Mouse (Mus musculus) heart, embryonic 11.5 days (tissue): ENCODE data around the gene Mfsd13b. TPM values are rescaled to one million over a fixed set of nuclear protein-coding genes. Genes with fewer than 3 reads are reported as not detected.

Source experiments
- ATAC-seq: fragments of 200-750 bp; cut with Nextera tagmentation; replicated peaks from 2 replicates; pipeline ENCODE4 v1.8.0; 2017; ENCODE audit warnings: moderate library complexity; ENCODE audit not compliant: insufficient number of reproducible peaks, low FRiP score, low TSS enrichment
- H3K27ac ChIP-seq: fragments of 300-500 bp; sonication (generic); 2 replicates; pipeline ENCODE4 v1.5.1; 2014; ENCODE audit warnings: mild to moderate bottlenecking, low read depth, low read length
- H3K27me3 ChIP-seq: fragments of 300-500 bp; sonication (generic); 2 replicates; pipeline ENCODE4 v1.6.1; 2014; ENCODE audit warnings: mild to moderate bottlenecking, low read length, mixed read lengths; ENCODE audit not compliant: control insufficient read depth, insufficient read depth
- H3K36me3 ChIP-seq: fragments of 300-500 bp; sonication (generic); 2 replicates; pipeline ENCODE4 v1.6.1; 2014; ENCODE audit warnings: mild to moderate bottlenecking, low read length, moderate library complexity, mixed read lengths; ENCODE audit not compliant: control insufficient read depth, insufficient read depth
- H3K4me1 ChIP-seq: fragments of 300-500 bp; sonication (generic); 2 replicates; pipeline ENCODE4 v1.6.1; 2014; ENCODE audit warnings: low read length; ENCODE audit not compliant: control insufficient read depth, insufficient read depth
- H3K4me2 ChIP-seq: fragments of 300-500 bp; sonication (generic); 2 replicates; pipeline ENCODE4 v1.6.1; 2014; ENCODE audit warnings: mild to moderate bottlenecking, moderate library complexity
- H3K4me3 ChIP-seq: fragments of 300-500 bp; sonication (generic); 2 replicates; pipeline ENCODE4 v1.5.1; 2014; ENCODE audit warnings: low read depth, low read length
- H3K9ac ChIP-seq: fragments of 300-500 bp; sonication (generic); 2 replicates; pipeline ENCODE4 v1.6.1; 2014; ENCODE audit warnings: mild to moderate bottlenecking, low read depth, low read length, moderate library complexity
- H3K9me3 ChIP-seq: fragments of 300-500 bp; sonication (generic); replicated peaks from 2 replicates; pipeline ENCODE4 v1.6.1; 2016; ENCODE audit warnings: low read length; ENCODE audit not compliant: control insufficient read depth
- WGBS: fragments of 180-500 bp; shearing (Covaris S2); extraction: QIAGEN DNeasy Blood & Tissue Kit; methylation state at CpG from one replicate; pipeline ENCODE4 v1.1.7; 2014; ENCODE audit not compliant: insufficient replicate concordance; 5-methylcytosine and 5-hydroxymethylcytosine counted together
- polyA plus RNA-seq: library from polyadenylated mRNA; unstranded; fragments of >200 nt; fragmentation: Nextera tagmentation; extraction: Ambion mirVana; gene quantifications from 2 replicates; pipeline ENCODE4 v1.2.1, GENCODE M21; 2014

The Mfsd13b gene
- polyA plus RNA-seq, 1 experiment from 2014 or later, result 0.19 TPM

DNA sequence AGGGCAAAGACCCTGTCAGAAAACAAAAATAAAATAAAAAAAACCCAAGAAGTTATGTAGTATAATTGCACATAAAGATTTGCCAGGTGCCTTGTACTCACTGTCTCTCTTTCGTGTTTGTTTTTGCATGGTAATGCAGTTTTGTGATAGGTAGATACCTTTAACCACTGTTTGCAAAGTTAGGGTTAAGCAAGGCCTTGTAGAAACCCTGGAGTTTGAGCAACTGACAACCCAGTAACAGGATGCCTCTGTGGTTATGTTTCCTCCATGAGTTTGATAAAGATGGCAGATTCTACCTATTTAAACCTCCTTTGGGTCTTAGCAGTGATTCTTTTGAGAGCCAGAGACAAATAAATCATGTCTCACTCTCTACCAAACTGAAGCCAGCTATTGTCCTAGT, 61.2 kb downstream of the Mfsd13b start:
- Histone ChIP-seq H3K4me1 (peaks cover 8% of the 10 kb centered on the region; the same call in 1 of the 2 replicates), H3K4me3 (no peak overlapping the region), H3K9ac (no peak overlapping the region), H3K27ac (no peak overlapping the region), H3K36me3 (peaks cover 3% of the 10 kb centered on the region; the same call in 1 of the 2 replicates), H3K9me3 (no peaks in the 10 kb centered on the region; the same call in 1 of the 2 replicates), H3K27me3 (no peaks in the 10 kb centered on the region), H3K4me2 (no peak overlapping the region)
- ATAC-seq, result no peak
- 83% methylated on average over 1 of the region's 1 CpGs for WGBS

DNA sequence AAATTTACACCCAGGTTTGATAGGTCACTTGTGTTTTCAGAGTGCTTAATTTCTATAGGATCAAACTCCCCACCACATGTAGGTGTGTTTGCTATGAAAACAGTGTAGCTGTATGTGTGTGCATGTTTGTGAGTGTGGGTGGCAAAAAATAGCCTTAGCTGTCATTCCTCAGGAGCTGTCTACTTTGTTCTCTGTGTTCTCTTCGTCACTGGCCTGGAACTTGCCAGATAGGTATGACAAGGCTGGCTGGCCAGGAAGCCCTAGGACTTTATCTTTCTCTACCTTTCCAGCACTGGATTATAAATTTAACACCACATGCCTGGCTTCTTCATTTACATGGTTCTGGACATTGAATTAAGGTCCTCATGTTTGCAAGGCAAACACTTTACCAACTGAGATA, 61.9 kb downstream of the Mfsd13b start:
- Histone ChIP-seq H3K9me3 (no peaks in the 10 kb centered on the region; the same call in 1 of the 2 replicates), H3K4me1 (peaks cover 8% of the 10 kb centered on the region; the same call in 1 of the 2 replicates), H3K4me3 (no peak overlapping the region), H3K36me3 (peaks cover 3% of the 10 kb centered on the region; the same call in 1 of the 2 replicates), H3K4me2 (no peak overlapping the region), H3K9ac (no peak overlapping the region), H3K27ac (no peak overlapping the region), H3K27me3 (no peaks in the 10 kb centered on the region)
- ATAC-seq, result no peak
- 55% methylated on average over 1 of the region's 1 CpGs for WGBS

DNA sequence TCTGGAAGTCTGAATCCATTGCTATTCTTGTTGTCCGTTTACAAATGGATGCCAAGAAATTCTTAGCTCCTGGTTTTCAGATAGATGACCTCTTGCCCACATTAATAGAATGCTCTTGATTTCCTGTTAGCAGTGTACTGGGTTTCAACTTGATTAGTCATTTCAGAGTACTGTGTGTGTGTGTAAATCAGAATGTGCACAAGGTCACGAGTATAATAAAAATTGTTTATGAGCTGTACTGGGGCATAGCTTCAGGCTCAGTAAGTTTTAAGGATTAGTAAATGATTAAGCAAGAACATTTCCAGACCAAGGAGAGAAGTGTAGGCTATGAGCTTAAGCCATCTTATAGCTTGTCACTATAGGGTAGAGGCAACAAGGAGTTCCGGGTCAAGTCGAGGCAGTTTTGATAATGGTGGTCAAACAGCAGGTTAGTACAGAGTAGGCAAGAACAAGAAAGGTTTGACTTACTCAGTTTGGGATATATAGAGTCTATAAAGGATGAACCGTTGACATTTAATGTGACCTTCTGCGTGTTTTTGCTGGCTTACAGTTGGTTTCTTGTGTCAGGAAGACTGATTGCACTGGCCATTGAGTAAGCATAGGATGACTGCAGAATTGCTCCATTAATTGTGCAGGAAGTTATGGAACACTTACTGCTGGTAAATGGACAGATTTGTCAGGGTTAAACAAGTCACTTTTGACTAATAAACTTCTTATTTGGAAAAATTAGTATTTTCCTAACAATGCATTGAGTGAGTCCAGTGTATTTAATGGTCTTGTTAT, 63.6 kb downstream of the Mfsd13b start:
- H3K4me1 ChIP-seq, result peaks cover 8% of the 10 kb centered on the region; the same call in 1 of the 2 replicates
- peaks cover 3% of the 10 kb centered on the region; the same call in 1 of the 2 replicates for H3K36me3 ChIP-seq
- H3K27ac ChIP-seq, result no peak overlapping the region
- H3K4me3 ChIP-seq, result no peak overlapping the region
- no peaks in the 10 kb centered on the region for H3K27me3 ChIP-seq
- H3K4me2 ChIP-seq, result no peak overlapping the region
- H3K9me3 ChIP-seq, result no peaks in the 10 kb centered on the region; the same call in 1 of the 2 replicates
- 92% methylated on average over 6 of the region's 6 CpGs for WGBS
- ATAC-seq, result no peak
- no peak overlapping the region for H3K9ac ChIP-seq

DNA sequence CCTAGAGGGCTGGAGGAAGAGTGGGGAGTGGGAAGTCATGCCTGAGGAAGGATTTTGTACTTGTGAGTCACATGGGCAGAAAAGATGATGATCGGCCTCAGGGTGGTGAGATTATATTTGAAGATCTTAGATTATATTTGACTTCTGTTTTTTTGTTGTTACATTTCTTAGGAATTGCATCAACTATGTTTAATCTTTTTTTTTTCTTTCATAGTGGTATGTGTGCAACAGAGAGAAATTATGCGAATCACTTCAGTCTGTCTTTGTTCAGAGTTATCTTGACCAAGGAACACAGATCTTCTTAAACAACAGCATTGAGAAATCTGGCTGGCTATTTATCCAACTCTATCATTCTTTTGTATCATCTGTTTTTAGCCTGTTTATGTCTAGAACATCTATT, 65.3 kb downstream of the Mfsd13b start:
- Histone ChIP-seq H3K27me3 (no peaks in the 10 kb centered on the region), H3K4me2 (no peak overlapping the region), H3K9ac (no peak overlapping the region), H3K4me1 (peaks cover 8% of the 10 kb centered on the region; the same call in 1 of the 2 replicates), H3K36me3 (peaks cover 5% of the 10 kb centered on the region), H3K4me3 (no peak overlapping the region), H3K9me3 (no peaks in the 10 kb centered on the region; the same call in 1 of the 2 replicates), H3K27ac (no peak overlapping the region)
- ATAC-seq, result no peak
- WGBS, result 91% methylated on average over 2 of the region's 2 CpGs

DNA sequence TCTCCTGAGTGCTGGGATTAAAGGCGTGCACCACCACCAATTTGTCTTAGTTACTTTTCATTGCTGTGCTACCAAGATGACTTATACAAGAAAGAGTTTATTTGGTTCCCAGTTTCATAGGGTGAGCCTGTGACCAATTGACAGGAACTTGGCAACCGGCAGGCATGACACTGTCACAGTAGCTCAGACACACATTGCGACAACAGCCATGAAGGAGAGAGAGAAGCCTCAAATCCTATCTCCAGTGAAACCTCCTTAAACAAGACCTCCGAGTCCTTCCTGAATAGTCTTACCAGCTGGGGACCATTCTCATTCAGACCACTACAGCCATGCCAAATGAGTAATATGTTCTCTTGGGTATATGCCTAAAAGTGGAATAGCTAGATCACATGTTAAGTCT, 70.8 kb downstream of the Mfsd13b start:
- Histone ChIP-seq H3K4me1 (no peaks in the 10 kb centered on the region), H3K27ac (no peak overlapping the region), H3K27me3 (no peaks in the 10 kb centered on the region), H3K36me3 (peaks cover 5% of the 10 kb centered on the region; the same call in 1 of the 2 replicates), H3K9ac (no peak overlapping the region), H3K4me2 (no peak overlapping the region), H3K4me3 (no peak overlapping the region), H3K9me3 (no peaks in the 10 kb centered on the region)
- 91% methylated on average over 4 of the region's 4 CpGs for WGBS
- ATAC-seq, result no peak

DNA sequence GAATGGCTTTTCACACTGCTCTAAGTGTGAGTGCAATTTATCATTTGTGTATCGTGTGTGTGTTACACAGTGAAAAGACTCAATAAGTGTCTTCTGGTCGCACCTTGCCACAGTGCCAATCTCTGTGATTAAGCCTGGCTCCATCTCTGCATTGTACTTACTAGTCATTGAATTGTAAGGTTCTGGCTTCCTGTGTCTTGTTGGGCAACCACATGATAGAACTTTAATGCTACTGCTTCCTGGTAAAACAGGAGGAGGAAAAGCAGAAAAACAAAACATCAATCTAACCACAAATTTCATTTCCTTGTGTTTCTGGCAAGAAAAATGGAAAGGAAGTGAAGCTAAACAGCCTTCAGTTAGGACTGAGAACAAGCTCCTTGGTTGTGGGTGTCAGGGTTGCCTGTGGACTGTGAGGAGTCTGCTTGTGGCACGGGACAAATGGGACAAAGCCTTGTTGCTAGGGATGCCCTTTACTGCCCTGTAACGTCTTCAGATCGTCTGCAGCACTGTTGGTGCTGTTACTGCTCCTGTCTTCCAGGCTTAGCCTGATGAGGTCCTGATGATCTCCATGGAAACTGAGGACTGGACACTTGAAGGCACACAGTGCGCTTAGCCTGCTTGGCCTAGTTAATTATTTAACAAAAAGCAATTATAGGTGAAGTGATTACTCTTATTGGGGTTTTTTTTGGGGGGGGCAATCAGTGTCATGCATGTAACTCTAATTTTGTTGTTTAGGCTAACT, 77.3 kb downstream of the Mfsd13b start:
- Histone ChIP-seq H3K9ac (no peak overlapping the region), H3K4me2 (no peak overlapping the region), H3K4me1 (no peaks in the 10 kb centered on the region), H3K9me3 (no peaks in the 10 kb centered on the region), H3K4me3 (no peak overlapping the region), H3K27me3 (no peaks in the 10 kb centered on the region), H3K27ac (no peak overlapping the region), H3K36me3 (0 out of 2 replicates have a peak, but pooled peaks cover 2% of the 10 kb centered on the region)
- WGBS, result 73% methylated on average over 6 of the region's 6 CpGs
- no peak for ATAC-seq

DNA sequence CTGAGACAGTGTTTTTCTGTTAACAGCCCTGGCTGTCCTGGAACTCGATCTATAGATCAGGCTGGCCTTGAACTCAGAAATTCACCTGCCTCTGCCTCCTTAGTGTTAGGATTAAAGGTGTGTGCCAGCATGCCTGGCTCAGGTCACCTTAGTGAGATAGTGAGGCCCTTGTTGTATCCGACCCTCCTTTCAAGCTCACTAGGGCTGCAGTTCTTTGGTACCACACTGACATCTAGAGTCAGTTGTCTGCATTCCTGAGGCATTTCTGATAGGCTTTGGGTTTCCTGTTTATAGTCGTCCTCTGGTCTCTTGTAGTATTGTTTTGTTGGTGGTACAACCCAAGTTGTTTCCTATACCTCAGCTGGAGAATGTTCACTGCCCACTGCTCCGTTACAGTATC, 82.0 kb downstream of the Mfsd13b start:
- Histone ChIP-seq H3K9me3 (no peaks in the 10 kb centered on the region), H3K27me3 (no peaks in the 10 kb centered on the region), H3K4me1 (no peaks in the 10 kb centered on the region), H3K36me3 (peaks cover 2% of the 10 kb centered on the region; the same call in 1 of the 2 replicates), H3K4me3 (no peak overlapping the region), H3K4me2 (no peak overlapping the region), H3K27ac (no peak overlapping the region), H3K9ac (no peak overlapping the region)
- 53% methylated on average over 4 of the region's 4 CpGs for WGBS
- ATAC-seq, result no peak
